Mouse (Mus musculus) lung, embryonic 16.5 days (tissue): Measurements from ENCODE around the gene Rgs14. TPM values are rescaled to one million over a fixed set of nuclear protein-coding genes. Genes with fewer than 3 reads are reported as not detected.
A peak's percentile ranks its signal among the peaks of the same experiment; 100 is the strongest.

Experiments
- ATAC-seq: fragments of 200-750 bp; cut with Nextera tagmentation; 2 replicates; pipeline ENCODE4 v1.8.0; 2017; ENCODE audit warnings: low read depth, mild to moderate bottlenecking, moderate library complexity
- H3K27ac ChIP-seq: fragments of 300-500 bp; sonication (generic); 2 replicates; pipeline ENCODE4 v1.5.1; 2014; ENCODE audit warnings: mild to moderate bottlenecking, control low read depth, low read length
- H3K27me3 ChIP-seq: fragments of 300-500 bp; sonication (generic); 2 replicates; pipeline ENCODE4 v1.6.1; 2014; ENCODE audit warnings: low read depth, low read length, mixed read lengths; ENCODE audit not compliant: control insufficient read depth, insufficient read depth
- H3K36me3 ChIP-seq: fragments of 300-500 bp; sonication (generic); 2 replicates; pipeline ENCODE4 v1.6.1; 2014; ENCODE audit warnings: low read length; ENCODE audit not compliant: control insufficient read depth, insufficient read depth
- H3K4me1 ChIP-seq: fragments of 300-500 bp; sonication (generic); replicated peaks from 2 replicates; pipeline ENCODE4 v1.6.1; 2014; ENCODE audit warnings: low read length, mixed read lengths; ENCODE audit not compliant: control insufficient read depth, insufficient read depth
- H3K4me2 ChIP-seq: fragments of 300-500 bp; sonication (generic); 2 replicates; pipeline ENCODE4 v1.6.1; 2014; ENCODE audit warnings: low read depth, low read length, control low read depth
- H3K4me3 ChIP-seq: fragments of 300-500 bp; sonication (generic); 2 replicates; pipeline ENCODE4 v1.5.1; 2014; ENCODE audit warnings: mild to moderate bottlenecking, low read length, control low read depth
- H3K9ac ChIP-seq: fragments of 300-500 bp; sonication (generic); 2 replicates; pipeline ENCODE4 v1.6.1; 2014; ENCODE audit warnings: low read length, control low read depth
- H3K9me3 ChIP-seq: fragments of 300-500 bp; sonication (generic); 2 replicates; pipeline ENCODE4 v1.6.1; 2016; ENCODE audit warnings: low read length; ENCODE audit not compliant: control insufficient read depth
- WGBS: fragments of 180-500 bp; shearing (Covaris S2); extraction: QIAGEN DNeasy Blood & Tissue Kit; methylation state at CpG from one replicate; pipeline ENCODE4 v1.1.7; 2014; 5-methylcytosine and 5-hydroxymethylcytosine counted together
- polyA plus RNA-seq: library from polyadenylated mRNA; unstranded; fragments of >200 nt; fragmentation: Nextera tagmentation; extraction: Ambion mirVana; gene quantifications from 2 replicates; pipeline ENCODE4 v1.2.1, GENCODE M21; 2015

Gene Rgs14
- 1.4 and 2.1 TPM in 2 replicates for polyA plus RNA-seq

DNA sequence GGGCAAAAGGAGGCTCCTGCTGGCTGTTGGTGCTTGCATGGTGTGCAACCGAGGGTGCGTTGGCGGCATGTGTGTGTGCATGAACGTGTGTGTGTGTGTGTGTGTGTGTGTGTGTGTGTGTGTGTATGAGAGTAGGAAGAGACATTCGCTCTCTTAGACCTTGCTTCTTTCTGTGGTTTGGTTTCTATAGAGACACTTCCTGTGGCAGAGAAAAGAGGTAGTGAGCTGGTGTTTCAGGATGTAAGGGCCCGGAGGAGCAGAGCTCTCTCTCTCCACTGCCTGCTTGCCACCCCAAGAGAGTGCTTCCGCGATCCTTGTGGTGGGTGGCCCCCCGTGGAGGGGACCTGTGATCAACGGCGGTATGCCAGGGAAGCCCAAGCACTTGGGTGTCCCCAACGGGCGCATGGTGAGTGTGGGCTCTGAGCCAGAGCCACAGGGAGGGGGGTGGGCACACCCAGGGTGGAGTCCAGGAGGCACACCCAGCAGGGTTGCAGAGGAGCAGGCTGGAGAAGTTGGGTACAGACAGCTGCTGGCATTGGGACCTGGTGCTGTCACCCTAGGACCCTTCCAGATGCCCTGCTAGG, at the start of gene Rgs14:
TSS of gene Rgs14 (plus strand) at position 202 of the 584 bp plus-strand sequence.
- peak within 1 kb of the TSS; percentile 20 for H3K4me3 ChIP-seq
- no peak within 1 kb of the TSS; the same call in 1 of the 2 replicates for H3K27ac ChIP-seq
- H3K9me3 ChIP-seq, result no peaks in the 10 kb centered on the region
- ATAC-seq, result peak; percentile 58
- H3K9ac ChIP-seq, result no peak within 1 kb of the TSS
- WGBS, result 37% methylated on average over 13 of the region's 13 CpGs
- H3K4me1 ChIP-seq, result peaks cover 3% of the 10 kb centered on the region
- no peaks in the 10 kb centered on the region for H3K27me3 ChIP-seq
- no peaks in the 10 kb centered on the region for H3K36me3 ChIP-seq
- peak within 1 kb of the TSS; percentile 33; the same call in 1 of the 2 replicates for H3K4me2 ChIP-seq

- ATAC-seq, result no peak
- Histone ChIP-seq H3K9me3 (no peaks in the 10 kb centered on the region), H3K4me2 (peak within 1 kb of the TSS; percentile 61), H3K27ac (peak within 1 kb of the TSS; percentile 38), H3K27me3 (no peaks in the 10 kb centered on the region), H3K4me1 (peaks cover 22% of the 10 kb centered on the region), H3K36me3 (peaks cover 9% of the 10 kb centered on the region), H3K4me3 (peak within 1 kb of the TSS; percentile 88), H3K9ac (peak within 1 kb of the TSS; percentile 98)
- 81% methylated on average over 4 of the region's 4 CpGs for WGBS
These were observed 49.5 kb upstream of the Rgs14 start, which contains the start of gene Prelid1 for GRCm38 (mm10) chr13:55319931-55320533. TSS of gene Prelid1 (plus strand) at chr13:55320500.

DNA sequence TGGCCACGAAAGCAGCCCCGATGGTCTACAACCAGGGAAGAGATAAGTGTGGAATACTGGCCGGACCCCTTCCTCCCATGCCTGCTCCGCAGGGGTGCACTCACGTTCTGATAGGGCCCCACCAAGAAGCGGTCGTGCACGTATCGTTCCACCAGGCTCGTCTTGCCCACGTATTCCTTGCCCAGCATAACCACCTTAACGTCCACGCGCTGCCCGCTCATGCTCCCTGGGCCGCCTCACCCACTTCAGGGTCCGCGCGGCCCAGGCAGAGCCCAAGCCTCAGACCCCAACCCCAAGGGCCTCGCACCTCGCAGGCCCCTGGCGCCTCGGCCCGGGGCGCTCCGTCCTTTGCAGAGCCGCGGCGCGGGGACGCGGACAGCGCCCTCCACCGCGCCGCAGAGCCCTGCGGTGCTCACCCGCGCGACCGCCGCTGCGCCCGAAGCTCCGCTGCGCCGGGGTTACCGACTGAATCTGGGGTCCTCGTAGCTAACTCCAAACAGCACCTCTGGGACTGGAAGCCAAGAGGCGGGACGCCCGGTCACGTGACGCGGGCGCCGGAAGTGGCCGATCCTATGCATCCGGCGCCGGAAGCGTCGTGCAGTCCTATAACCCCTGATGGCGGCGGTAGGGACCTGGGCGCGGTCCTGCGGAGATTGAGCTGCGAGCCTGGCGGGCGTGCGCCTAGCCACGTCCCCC, 48.0 kb upstream of the Rgs14 start, which contains the start of gene Rab24:
TSS of gene Rab24 (minus strand) at position 513 of the 696 bp plus-strand sequence.
- peaks cover 15% of the 10 kb centered on the region for H3K36me3 ChIP-seq
- no peaks in the 10 kb centered on the region for H3K27me3 ChIP-seq
- peak within 1 kb of the TSS; percentile 61 for H3K4me2 ChIP-seq
- H3K4me3 ChIP-seq, result peak within 1 kb of the TSS; percentile 88
- under 1% methylated on average over 73 of the region's 73 CpGs for WGBS
- ATAC-seq, result peak; percentile 94
- H3K9me3 ChIP-seq, result no peaks in the 10 kb centered on the region
- H3K9ac ChIP-seq, result peak within 1 kb of the TSS; percentile 98
- peaks cover 22% of the 10 kb centered on the region for H3K4me1 ChIP-seq
- peak within 1 kb of the TSS; percentile 82 for H3K27ac ChIP-seq

DNA sequence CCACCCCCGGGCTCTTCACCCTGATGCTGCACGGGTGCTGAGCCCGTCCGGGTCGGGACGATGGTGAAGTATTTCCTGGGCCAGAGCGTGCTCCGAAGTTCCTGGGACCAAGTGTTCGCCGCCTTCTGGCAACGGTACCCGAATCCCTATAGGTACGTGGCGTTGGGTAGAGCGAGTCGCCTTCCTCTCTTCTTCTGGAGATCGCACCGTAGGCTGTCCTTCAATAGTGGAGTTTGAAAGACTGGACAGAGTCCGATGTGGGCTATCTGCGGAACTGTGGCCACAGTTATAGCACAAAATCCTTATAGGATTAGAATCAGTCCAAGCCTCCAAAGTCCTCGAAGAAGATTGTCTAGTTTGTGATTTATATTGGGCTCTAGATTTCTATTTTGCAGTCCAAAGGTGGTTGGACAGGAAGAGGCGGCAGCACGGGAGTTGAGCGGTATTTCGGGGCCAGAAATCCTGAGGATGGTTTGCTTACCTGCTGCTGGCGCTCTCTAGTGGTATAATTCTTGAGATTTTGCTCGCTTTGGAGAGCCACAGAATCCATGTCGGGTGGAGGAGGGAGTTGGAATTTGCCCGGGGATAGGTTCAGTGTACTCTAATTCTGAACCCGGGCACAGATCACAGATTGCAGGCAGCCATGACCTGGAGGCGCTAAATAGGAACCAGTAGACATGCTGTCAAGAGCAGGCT, 47.3 kb upstream of the Rgs14 start:
- H3K36me3 ChIP-seq, result peaks cover 15% of the 10 kb centered on the region
- peak overlapping the region; percentile 88 for H3K4me3 ChIP-seq
- ATAC-seq, result peak; percentile 29; the same call in 1 of the 2 replicates
- H3K27ac ChIP-seq, result peak overlapping the region; percentile 82
- peak overlapping the region; percentile 98 for H3K9ac ChIP-seq
- WGBS, result under 1% methylated on average over 31 of the region's 31 CpGs
- no peaks in the 10 kb centered on the region for H3K27me3 ChIP-seq
- H3K4me2 ChIP-seq, result peak overlapping the region; percentile 61
- H3K9me3 ChIP-seq, result no peaks in the 10 kb centered on the region
- H3K4me1 ChIP-seq, result peaks cover 26% of the 10 kb centered on the region

- 72% methylated on average over 11 of the region's 11 CpGs for WGBS
- H3K27ac ChIP-seq, result no peak overlapping the region
- peaks cover 15% of the 10 kb centered on the region for H3K36me3 ChIP-seq
- H3K9ac ChIP-seq, result no peak overlapping the region
- no peak overlapping the region for H3K4me2 ChIP-seq
- no peaks in the 10 kb centered on the region for H3K9me3 ChIP-seq
- peaks cover 46% of the 10 kb centered on the region for H3K4me1 ChIP-seq
- no peak for ATAC-seq
- H3K4me3 ChIP-seq, result no peak overlapping the region
- no peaks in the 10 kb centered on the region for H3K27me3 ChIP-seq
These were observed 43.9 kb upstream of the Rgs14 start for GRCm38 (mm10) chr13:55325596-55325995.

GRCm38 (mm10) chr13:55327169-55327568, 42.4 kb upstream of the Rgs14 start:
- Histone ChIP-seq H3K4me3 (no peak overlapping the region), H3K4me2 (no peak overlapping the region), H3K9me3 (no peaks in the 10 kb centered on the region), H3K4me1 (peaks cover 46% of the 10 kb centered on the region), H3K36me3 (peaks cover 15% of the 10 kb centered on the region), H3K27ac (peak overlapping the region; percentile 23; the same call in 1 of the 2 replicates), H3K27me3 (no peaks in the 10 kb centered on the region), H3K9ac (no peak overlapping the region)
- 37% methylated on average over 4 of the region's 4 CpGs for WGBS
- no peak for ATAC-seq

DNA sequence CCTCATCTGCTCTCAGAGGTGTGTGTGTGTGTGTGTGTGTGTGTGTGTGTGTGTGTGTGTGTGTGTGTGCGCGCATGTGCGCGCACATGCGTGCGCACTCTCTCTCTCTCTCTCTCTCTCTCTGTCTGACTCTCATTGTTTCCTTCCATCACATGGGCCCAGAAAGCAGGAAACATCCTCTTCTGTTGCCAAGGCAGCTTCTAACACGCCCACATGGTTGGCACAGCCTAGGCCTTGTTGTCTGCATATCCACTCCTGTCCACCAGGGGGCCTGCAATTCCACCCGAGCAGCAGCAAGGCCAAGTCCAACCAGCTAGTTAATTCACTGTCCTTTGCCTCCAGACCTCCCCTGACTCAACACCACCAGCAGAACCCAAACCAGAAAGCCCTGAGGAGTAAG, 41.9 kb upstream of the Rgs14 start:
- ATAC-seq, result peak; percentile 19; the same call in 1 of the 2 replicates
- Histone ChIP-seq H3K4me2 (peak overlapping the region; percentile 74; the same call in 1 of the 2 replicates), H3K4me3 (peak overlapping the region; percentile 66), H3K4me1 (peaks cover 46% of the 10 kb centered on the region), H3K27me3 (no peaks in the 10 kb centered on the region), H3K9ac (peak overlapping the region; percentile 45; the same call in 1 of the 2 replicates), H3K9me3 (no peaks in the 10 kb centered on the region), H3K36me3 (peaks cover 15% of the 10 kb centered on the region), H3K27ac (no peak overlapping the region)
- WGBS, result 35% methylated on average over 8 of the region's 8 CpGs

DNA sequence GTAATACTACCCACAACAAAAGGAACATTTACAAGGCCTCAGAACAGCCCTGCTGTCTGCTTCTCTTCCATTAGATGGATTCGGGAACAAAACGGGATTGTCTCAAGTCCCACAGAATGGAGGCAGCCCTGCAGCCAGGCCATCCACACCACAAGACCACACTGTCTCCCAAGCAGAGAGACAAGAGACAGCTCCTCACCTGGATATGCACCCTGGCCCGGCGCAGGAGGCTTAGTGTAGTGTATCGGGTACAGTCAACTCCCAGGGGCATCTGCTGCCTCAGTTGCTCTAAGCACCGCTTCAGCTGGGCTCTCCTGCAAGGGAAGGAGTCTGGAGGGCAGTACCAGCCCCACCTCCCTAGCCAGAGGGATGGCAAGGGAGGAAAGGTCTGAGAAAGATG, 41.4 kb upstream of the Rgs14 start:
- 85% methylated on average over 6 of the region's 6 CpGs for WGBS
- peak overlapping the region; percentile 76 for H3K9ac ChIP-seq
- peak overlapping the region; percentile 66 for H3K4me3 ChIP-seq
- peaks cover 15% of the 10 kb centered on the region for H3K36me3 ChIP-seq
- H3K4me1 ChIP-seq, result peaks cover 41% of the 10 kb centered on the region
- no peaks in the 10 kb centered on the region for H3K9me3 ChIP-seq
- no peaks in the 10 kb centered on the region for H3K27me3 ChIP-seq
- H3K4me2 ChIP-seq, result peak overlapping the region; percentile 74
- no peak for ATAC-seq
- H3K27ac ChIP-seq, result no peak overlapping the region
